Mouse (Mus musculus) stomach, embryonic 14.5 days (tissue): ENCODE measurements around the gene Zfp988. TPM values are rescaled to one million over a fixed set of nuclear protein-coding genes. Genes with fewer than 3 reads are reported as not detected.
"Not testable (repeated sequence)": the region's sequence is repeated elsewhere in the genome, so short reads cannot be mapped to it uniquely, and the experiment has no call there.

Experiments used
- ATAC-seq: fragments of 200-750 bp; cut with Nextera tagmentation; 2 replicates; pipeline ENCODE4 v1.8.0; 2017; ENCODE audit warnings: low read depth, moderate TSS enrichment; ENCODE audit not compliant: insufficient number of reproducible peaks, insufficient read depth, low FRiP score
- H3K27ac ChIP-seq: fragments of 300-500 bp; sonication (generic); 2 replicates; pipeline ENCODE4 v1.5.1; 2014; ENCODE audit warnings: mild to moderate bottlenecking, low read length, moderate library complexity, mixed read lengths
- H3K27me3 ChIP-seq: fragments of 300-500 bp; sonication (generic); 2 replicates; pipeline ENCODE4 v1.6.1; 2014; ENCODE audit warnings: low read length, control low read depth, mixed read lengths; ENCODE audit not compliant: control insufficient read depth, insufficient read depth
- H3K36me3 ChIP-seq: fragments of 300-500 bp; sonication (generic); 2 replicates; pipeline ENCODE4 v1.6.1; 2014; ENCODE audit warnings: mild to moderate bottlenecking, control low read depth, low read length, moderate library complexity, mixed read lengths; ENCODE audit not compliant: control insufficient read depth, insufficient read depth
- H3K4me1 ChIP-seq: fragments of 300-500 bp; sonication (generic); 2 replicates; pipeline ENCODE4 v1.6.1; 2014; ENCODE audit warnings: low read length, control low read depth, mixed read lengths; ENCODE audit not compliant: control insufficient read depth, insufficient read depth
- H3K4me2 ChIP-seq: fragments of 300-500 bp; sonication (generic); replicated peaks from 2 replicates; pipeline ENCODE4 v1.6.1; 2014; ENCODE audit warnings: low read depth, low read length, control low read depth
- H3K4me3 ChIP-seq: fragments of 300-500 bp; sonication (generic); 2 replicates; pipeline ENCODE4 v1.5.1; 2014; ENCODE audit warnings: low read depth, low read length, control low read depth
- H3K9ac ChIP-seq: fragments of 300-500 bp; sonication (generic); replicated peaks from 2 replicates; pipeline ENCODE4 v1.6.1; 2014; ENCODE audit warnings: low read depth, mild to moderate bottlenecking, control low read depth, low read length, moderate library complexity, mixed read lengths
- H3K9me3 ChIP-seq: fragments of 300-500 bp; sonication (generic); 2 replicates; pipeline ENCODE4 v1.6.1; 2016; ENCODE audit warnings: low read depth, low read length, control low read depth; ENCODE audit not compliant: control insufficient read depth
- WGBS: fragments of 180-500 bp; shearing (Covaris S2); extraction: QIAGEN DNeasy Blood & Tissue Kit; methylation state at CpG from one replicate; pipeline ENCODE4 v1.1.7; 2014; 5-methylcytosine and 5-hydroxymethylcytosine counted together
- polyA plus RNA-seq: library from polyadenylated mRNA; unstranded; fragments of >200 nt; fragmentation: Nextera tagmentation; extraction: Ambion mirVana; gene quantifications from 2 replicates; pipeline ENCODE4 v1.2.1, GENCODE M21; 2014

The Zfp988 gene
- polyA plus RNA-seq, 1 experiment from 2014 or later, result 0.22 TPM

DNA sequence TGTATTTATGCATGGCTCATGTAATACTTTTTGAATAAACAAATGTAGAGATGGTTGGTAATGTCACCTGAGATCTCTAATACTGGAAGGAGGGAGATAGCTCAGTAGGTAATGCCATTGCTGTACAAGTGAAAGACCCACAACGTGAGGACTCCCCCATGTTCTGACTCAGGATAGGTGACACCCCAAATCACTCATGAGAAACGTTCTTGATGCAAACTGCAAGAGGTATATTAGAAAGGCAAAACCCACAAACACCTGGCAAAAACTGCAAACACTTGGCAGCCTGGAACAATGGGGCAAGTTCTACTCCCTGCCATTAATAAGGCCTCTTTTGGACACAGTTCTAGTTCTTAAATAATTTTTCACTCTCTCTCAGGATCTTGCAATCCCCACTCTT, 42.9 kb downstream of the Zfp988 start:
- 76% methylated on average over 2 of the region's 2 CpGs for WGBS
- not testable (repeated sequence) for H3K4me3 ChIP-seq, H3K4me2 ChIP-seq, H3K9ac ChIP-seq, H3K36me3 ChIP-seq, H3K27me3 ChIP-seq, ATAC-seq, H3K27ac ChIP-seq, H3K4me1 ChIP-seq
- H3K9me3 ChIP-seq, result peaks cover 48% of the 10 kb centered on the region

DNA sequence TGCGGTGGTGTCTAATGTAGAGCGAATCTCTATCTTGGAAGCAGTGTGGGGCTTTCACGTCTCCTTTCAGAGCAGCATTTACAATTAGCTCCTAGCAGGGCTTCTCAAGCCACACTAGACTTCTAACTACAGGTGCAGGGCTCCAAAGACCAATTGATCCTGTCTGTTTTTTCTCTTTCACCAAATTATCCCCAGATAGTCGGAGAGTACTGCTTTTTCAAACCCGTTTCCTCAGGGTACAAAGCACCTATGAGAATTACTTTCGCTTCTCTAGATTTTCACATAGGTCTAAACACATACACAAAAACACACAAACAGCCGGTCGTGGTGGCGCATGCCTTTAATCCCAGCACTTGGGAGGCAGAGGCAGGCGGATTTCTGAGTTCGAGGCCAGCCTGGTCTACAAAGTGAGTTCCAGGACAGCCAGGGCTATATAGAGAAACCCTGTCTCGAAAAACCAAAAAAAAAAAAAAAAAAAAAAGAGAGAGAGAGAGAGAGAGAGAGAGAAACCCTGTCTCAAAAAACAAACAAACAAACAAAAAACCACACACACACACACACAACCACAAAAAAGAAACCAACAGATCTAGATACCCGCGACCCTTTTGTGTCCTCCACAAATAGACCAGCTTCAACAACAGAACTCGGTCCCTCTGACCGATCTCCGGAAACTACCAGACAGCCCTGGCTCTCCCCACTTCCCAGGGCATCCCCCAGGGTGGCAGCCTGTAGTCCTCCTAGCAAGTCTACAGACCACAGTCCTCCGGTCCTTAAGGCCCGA, 43.6 kb downstream of the Zfp988 start:
- H3K4me2 ChIP-seq, H3K9ac ChIP-seq, H3K27me3 ChIP-seq, H3K4me1 ChIP-seq, H3K36me3 ChIP-seq, H3K27ac ChIP-seq, ATAC-seq, H3K4me3 ChIP-seq: not testable (repeated sequence)
- H3K9me3 ChIP-seq, result peaks cover 43% of the 10 kb centered on the region
- 89% methylated on average over 18 of the region's 19 CpGs for WGBS

DNA sequence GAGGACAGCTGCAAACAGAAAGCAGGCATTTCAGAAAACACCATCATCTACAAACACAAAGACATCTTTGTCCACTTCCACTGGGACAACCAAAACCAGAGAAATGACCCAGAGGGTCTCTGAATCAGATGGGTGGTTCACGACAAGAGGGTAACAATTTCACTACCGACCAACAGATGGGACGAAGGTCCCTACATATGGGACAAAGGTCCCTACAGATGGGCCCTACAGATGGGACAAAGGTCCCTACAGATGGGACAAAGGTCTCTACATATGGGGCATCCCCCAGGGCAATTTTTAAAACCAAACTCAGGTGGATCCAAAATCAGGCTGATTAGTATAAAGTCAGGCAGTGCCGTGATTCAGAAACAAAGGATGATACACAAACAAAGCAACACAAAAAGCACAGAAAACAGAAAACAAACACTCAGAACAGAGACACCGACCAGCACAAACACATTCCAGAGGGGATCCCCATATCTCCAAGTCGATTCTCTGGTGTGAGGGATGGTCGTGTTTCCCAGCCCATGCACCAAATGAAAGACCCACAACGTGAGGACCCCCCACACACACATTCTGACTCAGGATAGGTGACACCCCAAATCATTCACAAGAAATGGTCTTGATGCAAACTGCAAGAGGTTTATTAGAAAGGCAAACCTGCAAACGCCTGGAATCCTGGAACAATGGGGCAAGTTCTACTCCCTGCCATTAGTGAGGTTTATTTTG, 44.4 kb downstream of the Zfp988 start:
- not testable (repeated sequence) for H3K36me3 ChIP-seq, H3K4me3 ChIP-seq, H3K4me2 ChIP-seq, H3K9ac ChIP-seq, H3K27ac ChIP-seq, ATAC-seq, H3K27me3 ChIP-seq, H3K4me1 ChIP-seq
- WGBS, result 82% methylated on average over 9 of the region's 9 CpGs
- peaks cover 43% of the 10 kb centered on the region for H3K9me3 ChIP-seq

DNA sequence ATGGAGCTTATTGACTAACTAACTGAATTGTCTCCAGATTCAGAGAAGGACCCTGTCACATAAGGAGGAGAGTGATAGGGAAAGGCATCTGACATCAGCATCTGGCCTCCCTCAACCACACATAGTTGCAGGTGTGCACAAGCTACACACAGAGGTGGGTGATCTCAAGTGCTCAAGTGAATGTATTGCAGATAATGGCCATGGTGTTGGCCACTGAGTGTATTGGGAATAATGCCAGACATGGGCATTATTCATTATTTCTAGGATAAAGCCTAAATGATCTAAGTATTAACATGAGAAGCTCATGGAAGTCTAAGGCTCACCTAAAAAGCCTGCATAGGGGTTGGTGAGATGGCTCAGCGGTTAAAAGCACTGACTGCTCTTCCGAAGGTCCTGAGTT, 45.1 kb downstream of the Zfp988 start:
- not testable (repeated sequence) for H3K9ac ChIP-seq, H3K36me3 ChIP-seq, H3K4me1 ChIP-seq, H3K4me2 ChIP-seq, H3K27me3 ChIP-seq, ATAC-seq, H3K27ac ChIP-seq, H3K4me3 ChIP-seq
- WGBS, result 80% methylated on average over 2 of the region's 2 CpGs
- peaks cover 43% of the 10 kb centered on the region for H3K9me3 ChIP-seq

DNA sequence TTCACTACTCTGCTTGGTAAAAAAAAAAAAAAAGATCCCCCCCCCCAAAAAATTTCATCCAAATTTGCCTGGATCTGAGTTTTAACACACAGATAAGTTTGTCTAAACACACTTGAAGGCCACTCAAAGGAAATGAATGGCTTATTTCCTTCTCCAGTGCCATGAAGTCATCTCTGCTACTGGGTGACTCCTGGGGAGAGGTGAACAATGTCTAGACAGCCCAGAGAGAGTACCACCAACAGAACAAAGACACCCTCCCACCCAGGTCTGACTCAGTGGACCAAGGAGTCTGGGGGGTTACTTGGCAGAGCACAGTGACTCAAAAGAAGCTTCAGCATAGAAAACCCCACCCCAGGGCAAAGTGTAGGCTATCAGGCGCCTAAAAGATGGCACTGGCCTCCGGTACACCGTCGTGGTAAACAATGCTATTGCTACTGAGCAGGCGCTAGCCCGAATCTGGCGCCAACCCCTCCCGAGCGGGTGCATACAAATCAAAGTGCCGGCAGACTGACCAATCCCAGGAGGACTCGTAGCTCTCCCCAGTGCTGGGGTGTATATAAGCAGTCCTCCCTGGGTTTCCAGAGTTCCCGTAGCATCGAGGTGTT, 46.0 kb downstream of the Zfp988 start:
- peaks cover 41% of the 10 kb centered on the region for H3K9me3 ChIP-seq
- H3K27ac ChIP-seq, ATAC-seq, H3K4me2 ChIP-seq, H3K27me3 ChIP-seq, H3K4me3 ChIP-seq, H3K4me1 ChIP-seq, H3K9ac ChIP-seq, H3K36me3 ChIP-seq: not testable (repeated sequence)
- whole genome bisulfite sequencing, result 84% methylated on average over 9 of the region's 13 CpGs

DNA sequence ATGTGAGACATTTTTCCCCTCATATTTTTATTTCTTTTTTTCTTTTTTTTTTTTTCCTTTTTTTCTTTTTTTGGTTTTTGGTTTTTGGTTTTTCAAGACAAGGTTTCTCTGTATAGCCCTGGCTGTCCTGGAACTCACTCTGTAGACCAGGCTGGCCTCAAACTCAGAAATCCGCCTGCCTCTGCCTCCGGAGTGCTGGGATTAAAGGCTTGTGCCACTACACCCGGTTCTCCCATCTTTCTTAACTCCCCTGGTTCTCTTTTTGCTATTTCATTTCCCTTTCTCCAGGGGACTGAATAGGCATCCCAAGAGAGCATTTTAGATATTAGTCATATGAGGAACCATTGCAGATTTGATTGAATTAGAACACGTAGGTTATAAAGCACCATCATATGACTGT, 48.2 kb downstream of the Zfp988 start:
- H3K27me3 ChIP-seq, H3K9ac ChIP-seq, H3K27ac ChIP-seq, H3K36me3 ChIP-seq, H3K4me1 ChIP-seq, H3K4me2 ChIP-seq, ATAC-seq, H3K4me3 ChIP-seq: not testable (repeated sequence)
- H3K9me3 ChIP-seq, result peaks cover 26% of the 10 kb centered on the region
- WGBS, result 79% methylated on average over 4 of the region's 4 CpGs

DNA sequence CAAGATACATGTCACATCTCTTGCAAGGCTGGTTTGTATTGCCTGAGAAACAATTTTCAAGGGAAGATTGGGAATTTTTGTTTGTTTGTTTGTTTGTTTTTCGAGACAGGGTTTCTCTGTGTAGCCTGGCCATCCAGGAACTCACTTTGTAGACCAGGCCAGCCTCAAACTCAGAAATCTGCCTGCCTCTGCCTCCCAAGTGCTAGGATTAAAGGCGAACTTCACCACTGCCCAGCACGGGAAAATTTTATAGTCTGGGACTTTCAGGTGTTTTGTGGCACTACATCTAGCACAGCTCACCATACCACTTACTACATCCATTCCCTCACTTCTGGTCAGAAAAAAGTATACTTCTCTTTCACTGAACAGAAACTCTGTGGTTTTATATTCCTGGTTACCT, 50.6 kb downstream of the Zfp988 start:
- H3K4me3 ChIP-seq, H3K36me3 ChIP-seq, ATAC-seq, H3K4me1 ChIP-seq, H3K9me3 ChIP-seq, H3K9ac ChIP-seq, H3K27me3 ChIP-seq, H3K27ac ChIP-seq, H3K4me2 ChIP-seq: not testable (repeated sequence)
- no CpG with 5 or more reads among the region's 3 CpGs for WGBS

DNA sequence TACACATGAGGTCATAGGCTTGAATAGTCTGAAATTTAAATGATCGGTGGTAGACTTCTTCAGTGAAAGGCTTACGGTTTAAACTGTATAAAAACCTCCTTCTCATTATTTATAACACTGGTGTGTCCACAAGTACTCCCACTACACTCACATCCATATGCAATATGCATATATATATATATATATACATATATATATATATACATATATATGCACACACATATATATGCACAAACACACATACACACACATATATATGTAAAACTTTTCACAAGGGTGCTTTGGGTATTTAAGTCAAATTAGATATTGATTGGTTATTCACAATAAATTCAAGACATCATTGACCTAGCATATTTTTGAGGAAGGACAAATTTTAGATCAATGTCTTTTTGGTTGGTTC, 51.7 kb downstream of the Zfp988 start:
- H3K4me3 ChIP-seq, H3K4me1 ChIP-seq, H3K36me3 ChIP-seq, H3K9ac ChIP-seq, H3K27ac ChIP-seq, H3K9me3 ChIP-seq, H3K27me3 ChIP-seq, ATAC-seq, H3K4me2 ChIP-seq: not testable (repeated sequence)
- WGBS, result no CpG with 5 or more reads among the region's 2 CpGs
